Mouse (Mus musculus) megakaryocyte, embryonic 14.5 days (primary cell): ENCODE data around the gene Prss32. TPM values are rescaled to one million over a fixed set of nuclear protein-coding genes. Genes with fewer than 3 reads are reported as not detected.

ENCODE experiments used
- H3K27me3 ChIP-seq: replicated peaks from 2 replicates; pipeline ENCODE3; 2012; ENCODE audit warnings: inconsistent platforms
- H3K36me3 ChIP-seq: replicated peaks from 2 replicates; pipeline ENCODE3; 2012; ENCODE audit warnings: low read length, inconsistent platforms, mixed read lengths
- H3K4me1 ChIP-seq: 2 replicates; pipeline ENCODE4 v1.6.1; 2012; ENCODE audit warnings: inconsistent platforms
- H3K4me3 ChIP-seq: replicated peaks from 2 replicates; pipeline ENCODE3; 2012; ENCODE audit warnings: moderate library complexity, mild to moderate bottlenecking, inconsistent platforms
- H3K9me3 ChIP-seq: 2 replicates; pipeline ENCODE4 v1.6.1; 2012; ENCODE audit warnings: inconsistent platforms
- FLI1 ChIP-seq: IDR thresholded peaks from 2 replicates; pipeline ENCODE4 v1.6.1; 2012; ENCODE audit warnings: low read length, inconsistent platforms, mixed read lengths
- GATA1 ChIP-seq: IDR thresholded peaks from 3 replicates; pipeline ENCODE4 v1.6.1; 2012; ENCODE audit warnings: mixed read lengths, low read length, inconsistent platforms, borderline replicate concordance
- polyA plus RNA-seq: library from polyadenylated mRNA; stranded (reverse); fragments of >175 nt; gene quantifications from 2 replicates; pipeline ENCODE4 v1.2.3, GENCODE M21; 2012; ENCODE audit warnings: low replicate concordance; ENCODE audit not compliant: insufficient read depth

Prss32 gene
- polyA plus RNA-seq, 1 experiment: not detected

- Histone ChIP-seq H3K4me3 (no peak overlapping the region), H3K9me3 (no peaks in the 10 kb centered on the region), H3K27me3 (peaks cover 32% of the 10 kb centered on the region), H3K36me3 (peaks cover 14% of the 10 kb centered on the region), H3K4me1 (peaks cover 29% of the 10 kb centered on the region)
- TF ChIP-seq GATA1: no peak
- no peak for TF ChIP-seq FLI1
Observed at GRCm38 (mm10) chr17:23831201-23831600, 12.5 kb upstream of the Prss32 start.

GRCm38 (mm10) chr17:23836006-23836575, 7.6 kb upstream of the Prss32 start, which contains the start of gene Prss33:
TSS of gene Prss33 (minus strand) at chr17:23836056.
- TF ChIP-seq FLI1 (no peak), GATA1 (no peak)
- H3K27me3 ChIP-seq: peaks cover 44% of the 10 kb centered on the region
- H3K4me1 ChIP-seq: peaks cover 13% of the 10 kb centered on the region
- H3K36me3 ChIP-seq: no peaks in the 10 kb centered on the region
- peak within 1 kb of the TSS; percentile 26 for H3K4me3 ChIP-seq
- no peaks in the 10 kb centered on the region for H3K9me3 ChIP-seq

- H3K4me1 ChIP-seq: peaks cover 18% of the 10 kb centered on the region
- peaks cover 12% of the 10 kb centered on the region for H3K27me3 ChIP-seq
- no peak for TF ChIP-seq FLI1
- no peak for TF ChIP-seq GATA1
- H3K9me3 ChIP-seq: no peaks in the 10 kb centered on the region
- H3K4me3 ChIP-seq: no peak overlapping the region
- H3K36me3 ChIP-seq: no peaks in the 10 kb centered on the region
Observed at GRCm38 (mm10) chr17:23841145-23841544, 2.5 kb upstream of the Prss32 start.

GRCm38 (mm10) chr17:23843141-23843811, 379 bp upstream of the Prss32 start:
- peaks cover 7% of the 10 kb centered on the region for H3K27me3 ChIP-seq

GRCm38 (mm10) chr17:23850028-23850427, 6.4 kb downstream of the Prss32 start:
- peaks cover 12% of the 10 kb centered on the region for H3K27me3 ChIP-seq
- no peaks in the 10 kb centered on the region for H3K36me3 ChIP-seq
- H3K4me3 ChIP-seq: no peak overlapping the region
- peaks cover 5% of the 10 kb centered on the region; the same call in 1 of the 2 replicates for H3K4me1 ChIP-seq
- TF ChIP-seq FLI1: no peak
- no peak for TF ChIP-seq GATA1
- peaks cover 9% of the 10 kb centered on the region; the same call in 1 of the 2 replicates for H3K9me3 ChIP-seq

More at GRCm38 (mm10) chr17:23843141-23843811, 379 bp upstream of the Prss32 start:
- Histone ChIP-seq H3K4me1 (peaks cover 10% of the 10 kb centered on the region), H3K4me3 (peak overlapping the region; percentile 87), H3K36me3 (no peaks in the 10 kb centered on the region), H3K9me3 (0 out of 2 replicates have a peak, but pooled peaks cover 2% of the 10 kb centered on the region)
- TF ChIP-seq GATA1 (no peak), FLI1 (no peak)

- Histone ChIP-seq H3K36me3 (no peaks in the 10 kb centered on the region), H3K4me3 (no peak overlapping the region), H3K4me1 (peaks cover 5% of the 10 kb centered on the region; the same call in 1 of the 2 replicates), H3K27me3 (peaks cover 15% of the 10 kb centered on the region), H3K9me3 (peaks cover 9% of the 10 kb centered on the region; the same call in 1 of the 2 replicates)
- no peak for TF ChIP-seq GATA1
- no peak for TF ChIP-seq FLI1
Observed at GRCm38 (mm10) chr17:23850853-23851749, 7.4 kb downstream of the Prss32 start.

- H3K27me3 ChIP-seq: peaks cover 17% of the 10 kb centered on the region
- TF ChIP-seq FLI1: no peak
- TF ChIP-seq GATA1: no peak
- H3K36me3 ChIP-seq: no peaks in the 10 kb centered on the region
- peaks cover 7% of the 10 kb centered on the region; the same call in 1 of the 2 replicates for H3K9me3 ChIP-seq
- H3K4me3 ChIP-seq: peak overlapping the region; percentile 20
- peaks cover 5% of the 10 kb centered on the region; the same call in 1 of the 2 replicates for H3K4me1 ChIP-seq
Observed at GRCm38 (mm10) chr17:23853292-23853691, 9.6 kb downstream of the Prss32 start.

GRCm38 (mm10) chr17:23854229-23854765, 10.6 kb downstream of the Prss32 start:
- TF ChIP-seq FLI1: no peak
- no peak for TF ChIP-seq GATA1
- Histone ChIP-seq H3K4me3 (no peak overlapping the region), H3K27me3 (peaks cover 17% of the 10 kb centered on the region), H3K9me3 (peaks cover 5% of the 10 kb centered on the region; the same call in 1 of the 2 replicates), H3K4me1 (peaks cover 5% of the 10 kb centered on the region; the same call in 1 of the 2 replicates), H3K36me3 (no peaks in the 10 kb centered on the region)

GRCm38 (mm10) chr17:23857193-23857592, 13.5 kb downstream of the Prss32 start:
- Histone ChIP-seq H3K36me3 (no peaks in the 10 kb centered on the region), H3K9me3 (no peaks in the 10 kb centered on the region), H3K27me3 (peaks cover 31% of the 10 kb centered on the region), H3K4me3 (no peak overlapping the region), H3K4me1 (peaks cover 5% of the 10 kb centered on the region; the same call in 1 of the 2 replicates)
- TF ChIP-seq FLI1 (no peak), GATA1 (no peak)
